Mouse (Mus musculus) thymus, adult 2 months (tissue): ENCODE measurements at regions not wholly inside any gene's neighbourhood (a gene's known extent, or its start where the extent isn't known, plus 50 kb on each side); places are given as distances from the start of the nearest gene placed in this dataset.

Experiments used
- DNase-seq: peaks from one replicate; pipeline ENCODE4 v3.0.0; 2021
- H3K27ac ChIP-seq: fragments of 200-500 bp; 2 replicates; pipeline ENCODE4 v1.5.1; 2012; ENCODE audit warnings: low read length, control low read depth; ENCODE audit not compliant: control insufficient read depth, insufficient read depth
- H3K27me3 ChIP-seq: fragments of 200-500 bp; 2 replicates; pipeline ENCODE4 v1.6.1; 2012; ENCODE audit warnings: mild to moderate bottlenecking, low read length, moderate library complexity, mixed read lengths; ENCODE audit not compliant: control insufficient read depth, insufficient read depth
- H3K36me3 ChIP-seq: fragments of 200-500 bp; 2 replicates; pipeline ENCODE4 v1.6.1; 2012; ENCODE audit warnings: mild to moderate bottlenecking, low read length, moderate library complexity; ENCODE audit not compliant: control insufficient read depth, insufficient read depth
- H3K4me1 ChIP-seq: fragments of 200-500 bp; replicated peaks from 2 replicates; pipeline ENCODE4 v1.6.1; 2012; ENCODE audit warnings: low read length; ENCODE audit not compliant: control insufficient read depth, insufficient read depth
- H3K4me3 ChIP-seq: fragments of 200-500 bp; 2 replicates; pipeline ENCODE4 v1.5.1; 2012; ENCODE audit warnings: mild to moderate bottlenecking, low read length, control low read depth, moderate library complexity; ENCODE audit not compliant: control insufficient read depth, insufficient read depth
- CTCF ChIP-seq: fragments of 200-500 bp; IDR thresholded peaks from 2 replicates; pipeline ENCODE4 v1.5.1; 2012; ENCODE audit warnings: mild to moderate bottlenecking, control low read depth, low read length, moderate library complexity, borderline replicate concordance; ENCODE audit not compliant: control insufficient read depth, poor library complexity, insufficient read depth; ENCODE audit errors: extremely low read depth
- POLR2A ChIP-seq: fragments of 200-500 bp; IDR thresholded peaks from 2 replicates; pipeline ENCODE4 v1.6.1; 2012; ENCODE audit warnings: mild to moderate bottlenecking, low read length, control low read depth, moderate library complexity; ENCODE audit not compliant: control insufficient read depth, poor library complexity, insufficient read depth; ENCODE audit errors: extremely low read depth
- WGBS: fragments of 180-500 bp; shearing (Covaris S2); methylation state at CpG from one replicate; pipeline ENCODE4 v1.1.7; 2018; 5-methylcytosine and 5-hydroxymethylcytosine counted together

GRCm38 (mm10) chr15:36398099-36398982, 609.2 kb downstream of the Zfp706 start:
- no peaks in the 10 kb centered on the region for H3K36me3 ChIP-seq
- DNase-seq, result no peak
- whole genome bisulfite sequencing, result 94% methylated on average over 9 of the region's 9 CpGs
- TF ChIP-seq CTCF (no peak), POLR2A (no peak)
- H3K4me1 ChIP-seq, result peaks cover 19% of the 10 kb centered on the region
- no peak overlapping the region for H3K27ac ChIP-seq
- no peak overlapping the region for H3K4me3 ChIP-seq
- no peaks in the 10 kb centered on the region for H3K27me3 ChIP-seq

GRCm38 (mm10) chr15:36396791-36397190, 610.8 kb downstream of the Zfp706 start:
- TF ChIP-seq POLR2A (no peak), CTCF (no peak)

GRCm38 (mm10) chr15:36396245-36396644, 611.3 kb downstream of the Zfp706 start:
- TF ChIP-seq POLR2A (no peak), CTCF (no peak)
- Histone ChIP-seq H3K36me3 (no peaks in the 10 kb centered on the region), H3K27me3 (no peaks in the 10 kb centered on the region), H3K4me1 (peaks cover 19% of the 10 kb centered on the region), H3K27ac (peak overlapping the region; percentile 21; the same call in 1 of the 2 replicates), H3K4me3 (no peak overlapping the region)
- 1% methylated on average over 2 of the region's 2 CpGs for WGBS
- DNase-seq, result peak; percentile 52

More at GRCm38 (mm10) chr15:36396791-36397190, 610.8 kb downstream of the Zfp706 start:
- Histone ChIP-seq H3K36me3 (no peaks in the 10 kb centered on the region), H3K27me3 (no peaks in the 10 kb centered on the region), H3K4me3 (no peak overlapping the region), H3K27ac (peak overlapping the region; percentile 44), H3K4me1 (peaks cover 19% of the 10 kb centered on the region)
- WGBS, result 15% methylated on average over 6 of the region's 6 CpGs
- DNase-seq, result peak; percentile 35

- Histone ChIP-seq H3K27ac (no peak overlapping the region; the same call in 1 of the 2 replicates), H3K4me3 (no peak overlapping the region), H3K27me3 (no peaks in the 10 kb centered on the region), H3K36me3 (no peaks in the 10 kb centered on the region), H3K4me1 (peaks cover 21% of the 10 kb centered on the region)
- TF ChIP-seq CTCF (no peak), POLR2A (no peak)
- 81% methylated on average over 4 of the region's 4 CpGs for WGBS
- no peak for DNase-seq
These were observed 611.9 kb downstream of the Zfp706 start for GRCm38 (mm10) chr15:36395672-36396050.

GRCm38 (mm10) chr15:36394914-36395671, 612.5 kb downstream of the Zfp706 start:
- Histone ChIP-seq H3K4me3 (no peak overlapping the region), H3K27ac (no peak overlapping the region; the same call in 1 of the 2 replicates), H3K4me1 (peaks cover 23% of the 10 kb centered on the region), H3K36me3 (no peaks in the 10 kb centered on the region), H3K27me3 (no peaks in the 10 kb centered on the region)
- TF ChIP-seq CTCF (no peak), POLR2A (no peak)
- WGBS, result 92% methylated on average over 8 of the region's 8 CpGs
- DNase-seq, result no peak

GRCm38 (mm10) chr15:36389775-36390174, 617.8 kb downstream of the Zfp706 start:
- Histone ChIP-seq H3K27me3 (no peaks in the 10 kb centered on the region), H3K27ac (no peak overlapping the region), H3K4me1 (peaks cover 7% of the 10 kb centered on the region), H3K36me3 (no peaks in the 10 kb centered on the region), H3K4me3 (no peak overlapping the region)
- no peak for DNase-seq
- TF ChIP-seq POLR2A (no peak), CTCF (no peak)
- WGBS, result 71% methylated on average over 4 of the region's 4 CpGs
